Mouse (Mus musculus): ENCODE measurements around the gene Mt1. TPM values are rescaled to one million over a fixed set of nuclear protein-coding genes. Genes with fewer than 3 reads are reported as not detected.

Gene Mt1
- polyA plus RNA-seq, 1 experiment, result not detected

- WGBS, result 91% methylated on average over 1 of the region's 1 CpGs
- Histone ChIP-seq H3K4me3 (ENCODE audit: insufficient read depth, low read depth, low read length) (peak overlapping the region; percentile 75; the same call in 1 of the 2 replicates), H3K27ac (ENCODE audit: insufficient read depth, low read depth, low read length) (0 out of 2 replicates have a peak overlapping the region, but pooled peaks have one; percentile 17), H3K4me1 (ENCODE audit: control insufficient read depth, insufficient read depth, low read length) (peaks cover 19% of the 10 kb centered on the region)
- no peak for TF ChIP-seq CTCF (IDR thresholded peaks at IDR 0.05; ENCODE audit: insufficient read depth, low read depth, low read length)
- TF ChIP-seq POLR2A (IDR thresholded peaks at IDR 0.05; ENCODE audit: insufficient read depth, low read depth, low read length), result no peak
These were observed 1.7 kb downstream of the Mt1 start for GRCm38 (mm10) chr8:94180561-94180908.

DNA sequence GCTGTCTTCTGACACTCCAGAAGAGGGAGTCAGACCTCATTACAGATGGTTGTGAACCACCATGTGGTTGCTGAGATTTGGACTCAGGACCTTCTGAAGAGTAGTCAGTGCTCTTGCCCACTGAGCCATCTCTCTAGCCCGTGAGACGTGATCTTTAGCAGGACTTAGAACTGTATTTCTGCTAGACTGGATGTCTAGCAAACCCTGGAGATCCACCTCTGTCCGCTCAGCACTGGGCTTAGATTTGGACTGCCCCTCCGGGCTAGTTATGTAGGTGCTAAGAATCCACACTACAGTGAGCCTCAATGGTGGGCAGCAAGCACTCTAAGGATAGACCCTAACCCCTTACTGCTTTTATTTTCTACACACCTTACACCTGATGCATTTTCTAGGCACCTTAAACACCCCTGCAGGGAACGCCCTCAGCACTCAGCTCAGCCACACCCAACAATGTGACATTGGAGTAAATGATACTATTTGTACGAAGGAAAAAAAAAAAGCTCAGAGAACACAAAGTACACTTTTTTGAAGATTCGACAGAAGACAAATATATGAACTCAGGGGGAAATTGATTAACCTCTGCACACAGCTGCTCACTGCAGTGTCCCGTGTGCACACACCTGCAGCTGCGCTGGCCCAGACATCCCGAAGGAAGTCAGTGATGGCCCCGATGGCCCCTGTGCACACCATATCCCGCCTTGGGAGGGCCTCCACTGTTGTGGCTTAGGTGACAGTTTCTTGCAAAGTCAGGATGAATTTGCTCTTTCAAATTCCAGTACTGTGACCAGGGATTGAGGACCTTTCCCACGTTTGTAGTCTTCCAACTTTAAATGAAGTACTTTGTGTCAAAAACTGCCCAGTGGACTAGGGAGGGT, 3.4 kb downstream of the Mt1 start:
- TF ChIP-seq CTCF (IDR thresholded peaks at IDR 0.05; ENCODE audit: insufficient read depth, low read depth, low read length) (no peak), POLR2A (IDR thresholded peaks at IDR 0.05; ENCODE audit: insufficient read depth, low read depth, low read length) (no peak)
- peaks cover 29% of the 10 kb centered on the region for H3K4me1 ChIP-seq (ENCODE audit: control insufficient read depth, insufficient read depth, low read length)
- 0 out of 2 replicates have a peak overlapping the region, but pooled peaks have one; percentile 53 for H3K27ac ChIP-seq (ENCODE audit: insufficient read depth, low read depth, low read length)
- H3K4me3 ChIP-seq (ENCODE audit: insufficient read depth, low read depth, low read length), result no peak overlapping the region
- WGBS, result 80% methylated on average over 13 of the region's 13 CpGs

DNA sequence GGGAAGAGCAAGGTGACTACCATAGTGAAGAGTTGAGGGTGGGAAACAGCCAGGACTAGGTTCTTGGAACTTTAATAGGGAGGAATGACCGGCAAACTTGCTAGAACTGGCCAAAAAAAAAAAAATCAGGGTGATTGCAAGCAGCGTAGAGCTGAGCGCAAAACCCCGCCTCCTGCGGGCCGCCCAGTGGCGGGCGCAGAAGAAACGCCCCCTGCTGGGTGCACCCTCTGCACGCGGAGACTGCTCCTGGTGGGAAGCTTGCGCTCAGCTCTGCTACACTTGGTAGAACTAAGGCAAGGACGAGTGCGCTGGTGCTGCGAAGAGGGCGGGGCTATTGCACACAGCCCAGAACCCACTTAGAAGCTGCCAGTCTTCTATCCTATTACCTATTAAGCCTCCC, 4.2 kb downstream of the Mt1 start:
- H3K27ac ChIP-seq (ENCODE audit: insufficient read depth, low read depth, low read length), result peak overlapping the region; percentile 53; the same call in 1 of the 2 replicates
- under 1% methylated on average over 16 of the region's 16 CpGs for WGBS

GRCm38 (mm10) chr8:94184357-94184843, 5.5 kb downstream of the Mt1 start:
- no peak for TF ChIP-seq CTCF (IDR thresholded peaks at IDR 0.05; ENCODE audit: insufficient read depth, low read depth, low read length)
- TF ChIP-seq POLR2A (IDR thresholded peaks at IDR 0.05; ENCODE audit: insufficient read depth, low read depth, low read length), result no peak
- Histone ChIP-seq H3K4me3 (ENCODE audit: insufficient read depth, low read depth, low read length) (no peak overlapping the region), H3K4me1 (ENCODE audit: control insufficient read depth, insufficient read depth, low read length) (peaks cover 30% of the 10 kb centered on the region), H3K27ac (ENCODE audit: insufficient read depth, low read depth, low read length) (no peak overlapping the region)
- WGBS, result 79% methylated on average over 12 of the region's 12 CpGs

More for the DNA sequence above, 4.2 kb downstream of the Mt1 start:
- Histone ChIP-seq H3K4me1 (ENCODE audit: control insufficient read depth, insufficient read depth, low read length) (peaks cover 29% of the 10 kb centered on the region), H3K4me3 (ENCODE audit: insufficient read depth, low read depth, low read length) (peak overlapping the region; percentile 22)
- TF ChIP-seq POLR2A (IDR thresholded peaks at IDR 0.05; ENCODE audit: insufficient read depth, low read depth, low read length), result no peak
- peak; percentile 75 for TF ChIP-seq CTCF (IDR thresholded peaks at IDR 0.05; ENCODE audit: insufficient read depth, low read depth, low read length)

DNA sequence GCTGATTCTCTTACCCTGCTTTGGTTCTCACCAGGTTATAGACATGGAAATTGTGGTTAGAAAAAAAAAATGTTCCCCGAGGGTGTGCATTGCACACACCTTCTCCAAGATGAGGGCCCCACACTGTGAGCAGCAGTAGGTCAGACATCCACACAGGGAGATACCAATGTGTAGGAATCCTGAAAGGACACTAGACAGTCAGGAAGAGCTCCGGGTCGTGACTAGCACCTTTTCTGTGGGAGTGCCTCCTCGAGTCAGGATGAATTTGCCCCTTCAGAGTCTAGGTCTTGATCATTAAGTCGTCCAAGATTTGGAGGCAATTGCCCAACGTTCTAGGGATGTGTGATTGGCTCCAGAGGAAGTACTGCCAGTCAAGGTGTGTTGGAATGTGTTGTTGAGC, 6.9 kb downstream of the Mt1 start:
- Histone ChIP-seq H3K4me3 (ENCODE audit: insufficient read depth, low read depth, low read length) (no peak overlapping the region), H3K4me1 (ENCODE audit: control insufficient read depth, insufficient read depth, low read length) (peaks cover 28% of the 10 kb centered on the region)
- 84% methylated on average over 6 of the region's 6 CpGs for WGBS

GRCm38 (mm10) chr8:94186542-94186941, 7.7 kb downstream of the Mt1 start:
- WGBS, result 36% methylated on average over 17 of the region's 17 CpGs
- H3K4me3 ChIP-seq (ENCODE audit: insufficient read depth, low read depth, low read length), result no peak overlapping the region
- no peak overlapping the region for H3K27ac ChIP-seq (ENCODE audit: insufficient read depth, low read depth, low read length)
- TF ChIP-seq CTCF (IDR thresholded peaks at IDR 0.05; ENCODE audit: insufficient read depth, low read depth, low read length), result 0 out of 2 replicates have a peak, but pooled peaks have one; percentile 19
- no peak for TF ChIP-seq POLR2A (IDR thresholded peaks at IDR 0.05; ENCODE audit: insufficient read depth, low read depth, low read length)
- H3K4me1 ChIP-seq (ENCODE audit: control insufficient read depth, insufficient read depth, low read length), result peaks cover 28% of the 10 kb centered on the region

More for the DNA sequence above, 6.9 kb downstream of the Mt1 start:
- TF ChIP-seq CTCF (IDR thresholded peaks at IDR 0.05; ENCODE audit: insufficient read depth, low read depth, low read length) (no peak), POLR2A (IDR thresholded peaks at IDR 0.05; ENCODE audit: insufficient read depth, low read depth, low read length) (no peak)
- no peak overlapping the region for H3K27ac ChIP-seq (ENCODE audit: insufficient read depth, low read depth, low read length)

DNA sequence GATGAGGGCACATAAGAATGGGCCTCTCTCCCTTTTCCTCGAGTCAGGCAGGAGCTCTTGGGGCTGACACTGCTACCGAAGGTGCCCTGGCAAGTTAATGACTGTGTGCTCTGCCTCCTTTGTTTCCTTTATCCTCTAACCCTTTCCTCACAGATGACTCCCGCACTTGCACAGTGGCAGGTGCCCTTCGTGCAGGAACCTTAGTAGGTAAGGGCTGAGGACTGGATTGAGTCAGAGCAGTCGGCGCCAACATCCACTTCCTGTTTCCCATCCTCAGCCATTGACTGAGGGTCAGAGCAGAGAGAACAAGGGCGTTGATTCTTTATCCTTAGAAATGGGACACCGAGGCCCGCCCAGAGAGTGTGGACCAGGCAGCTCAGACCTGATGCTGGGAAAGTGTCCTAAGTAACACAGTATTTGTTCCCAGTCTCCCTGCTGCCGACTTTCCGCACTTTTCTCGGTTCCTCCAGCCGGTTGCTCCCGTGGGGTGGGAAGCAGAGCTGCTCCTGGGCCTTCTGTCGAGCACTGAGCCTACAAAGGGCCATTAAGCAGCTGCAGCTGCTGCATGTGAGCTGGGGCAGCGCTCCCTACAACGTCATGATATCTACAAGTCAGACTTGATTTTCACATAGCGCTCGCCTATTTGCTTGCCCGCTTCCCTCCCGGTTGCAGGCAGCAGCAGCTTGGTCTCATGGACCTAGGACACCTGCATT, 8.6 kb downstream of the Mt1 start:
- H3K27ac ChIP-seq (ENCODE audit: insufficient read depth, low read depth, low read length), result no peak overlapping the region
- peaks cover 27% of the 10 kb centered on the region for H3K4me1 ChIP-seq (ENCODE audit: control insufficient read depth, insufficient read depth, low read length)
- no peak for TF ChIP-seq CTCF (IDR thresholded peaks at IDR 0.05; ENCODE audit: insufficient read depth, low read depth, low read length)
- TF ChIP-seq POLR2A (IDR thresholded peaks at IDR 0.05; ENCODE audit: insufficient read depth, low read depth, low read length), result no peak
- 62% methylated on average over 21 of the region's 21 CpGs for WGBS
- H3K4me3 ChIP-seq (ENCODE audit: insufficient read depth, low read depth, low read length), result no peak overlapping the region

GRCm38 (mm10) chr8:94189275-94190031, 10.6 kb downstream of the Mt1 start:
- peaks cover 20% of the 10 kb centered on the region for H3K4me1 ChIP-seq (ENCODE audit: control insufficient read depth, insufficient read depth, low read length)
- TF ChIP-seq POLR2A (IDR thresholded peaks at IDR 0.05; ENCODE audit: insufficient read depth, low read depth, low read length), result no peak
- TF ChIP-seq CTCF (IDR thresholded peaks at IDR 0.05; ENCODE audit: insufficient read depth, low read depth, low read length), result no peak
- H3K27ac ChIP-seq (ENCODE audit: insufficient read depth, low read depth, low read length), result 0 out of 2 replicates have a peak overlapping the region, but pooled peaks have one; percentile 15
- 35% methylated on average over 13 of the region's 13 CpGs for WGBS
- H3K4me3 ChIP-seq (ENCODE audit: insufficient read depth, low read depth, low read length), result no peak overlapping the region

All from olfactory bulb, adult 2 months (tissue).